Mouse (Mus musculus): ENCODE measurements around the gene Fbxw10. TPM values are rescaled to one million over a fixed set of nuclear protein-coding genes. Genes with fewer than 3 reads are reported as not detected.

Fbxw10 gene
- polyA plus RNA-seq, 1 experiment from 2014 or later: 0.41 TPM

GRCm38 (mm10) chr11:62919946-62920742 is 73.3 kb downstream of the Fbxw10 start:
- H3K36me3 ChIP-seq: no peaks in the 10 kb centered on the region
- H3K4me1 ChIP-seq (replicated peaks): peaks cover 12% of the 10 kb centered on the region
- DNase-seq (ENCODE audit: low spot score): no peak
- H3K27me3 ChIP-seq (ENCODE audit: insufficient read depth, poor library complexity, severe bottlenecking): 0 out of 2 replicates have a peak, but pooled peaks cover 5% of the 10 kb centered on the region
- peaks cover 6% of the 10 kb centered on the region; the same call in 1 of the 2 replicates for H3K9me3 ChIP-seq
- H3K27ac ChIP-seq: 0 out of 2 replicates have a peak overlapping the region, but pooled peaks have one; percentile 81
- WGBS: 81% methylated on average over 6 of the region's 6 CpGs
- peak overlapping the region; percentile 37; the same call in 1 of the 2 replicates for H3K4me3 ChIP-seq

- Histone ChIP-seq H3K36me3 (no peaks in the 10 kb centered on the region), H3K4me3 (peak overlapping the region; percentile 37), H3K4me1 (replicated peaks) (peaks cover 12% of the 10 kb centered on the region), H3K9me3 (peaks cover 6% of the 10 kb centered on the region; the same call in 1 of the 2 replicates), H3K27me3 (ENCODE audit: insufficient read depth, poor library complexity, severe bottlenecking) (0 out of 2 replicates have a peak, but pooled peaks cover 5% of the 10 kb centered on the region), H3K27ac (peak overlapping the region; percentile 81)
- WGBS: 25% methylated on average over 6 of the region's 6 CpGs
- no peak for DNase-seq (ENCODE audit: low spot score)
Measured at GRCm38 (mm10) chr11:62920743-62921050, 73.8 kb downstream of the Fbxw10 start.

GRCm38 (mm10) chr11:62921052-62921977 is 74.4 kb downstream of the Fbxw10 start:
- Histone ChIP-seq H3K36me3 (no peaks in the 10 kb centered on the region), H3K9me3 (peaks cover 6% of the 10 kb centered on the region; the same call in 1 of the 2 replicates), H3K27ac (peak overlapping the region; percentile 81), H3K27me3 (ENCODE audit: insufficient read depth, poor library complexity, severe bottlenecking) (0 out of 2 replicates have a peak, but pooled peaks cover 2% of the 10 kb centered on the region), H3K4me1 (replicated peaks) (peaks cover 12% of the 10 kb centered on the region), H3K4me3 (peak overlapping the region; percentile 37)
- WGBS: 29% methylated on average over 25 of the region's 25 CpGs
- DNase-seq (ENCODE audit: low spot score): peak; percentile 92

- H3K4me1 ChIP-seq (replicated peaks): peaks cover 7% of the 10 kb centered on the region
- H3K36me3 ChIP-seq: no peaks in the 10 kb centered on the region
- 86% methylated on average over 6 of the region's 6 CpGs for WGBS
- DNase-seq (ENCODE audit: low spot score): no peak
- H3K27ac ChIP-seq: no peak overlapping the region
- H3K9me3 ChIP-seq: peaks cover 9% of the 10 kb centered on the region; the same call in 1 of the 2 replicates
- 0 out of 2 replicates have a peak, but pooled peaks cover 2% of the 10 kb centered on the region for H3K27me3 ChIP-seq (ENCODE audit: insufficient read depth, poor library complexity, severe bottlenecking)
- no peak overlapping the region for H3K4me3 ChIP-seq
Measured at GRCm38 (mm10) chr11:62924091-62924761, 77.4 kb downstream of the Fbxw10 start.

Other genes with a start within 250 kb of the Fbxw10 start
- gene Lrrc75a, start 198.5 kb upstream of the Fbxw10 start, polyA plus RNA-seq (2016; fragmentation: Nextera tagmentation; extraction: Ambion mirVana): 12.6 and 15.0 TPM in 2 replicates
- 36.1 and 47.3 TPM in 2 replicates for gene Mmgt2, start 198.4 kb upstream of the Fbxw10 start, polyA plus RNA-seq (2016; fragmentation: Nextera tagmentation; extraction: Ambion mirVana)
- gene Zfp287, start 115.2 kb upstream of the Fbxw10 start, polyA plus RNA-seq (2016; fragmentation: Nextera tagmentation; extraction: Ambion mirVana): 13.4 and 13.9 TPM in 2 replicates
- gene Gm10428, start 94.0 kb upstream of the Fbxw10 start, polyA plus RNA-seq (2016; fragmentation: Nextera tagmentation; extraction: Ambion mirVana): not detected in 2 replicates
- 23.6 and 23.7 TPM in 2 replicates for gene Zfp286, start 57.6 kb upstream of the Fbxw10 start, polyA plus RNA-seq (2016; fragmentation: Nextera tagmentation; extraction: Ambion mirVana)
- gene Trim16, start 26.8 kb upstream of the Fbxw10 start, polyA plus RNA-seq (2016; fragmentation: Nextera tagmentation; extraction: Ambion mirVana): 4.4 and 6.1 TPM in 2 replicates
- 44.0 and 44.4 TPM in 2 replicates for gene Tvp23b, start 32.4 kb downstream of the Fbxw10 start, polyA plus RNA-seq (2016; fragmentation: Nextera tagmentation; extraction: Ambion mirVana)
- gene Cdrt4, start 104.1 kb downstream of the Fbxw10 start, polyA plus RNA-seq (2016; fragmentation: Nextera tagmentation; extraction: Ambion mirVana): 0.30 TPM in 1 of 2 replicates, not detected in the other
- not detected in 2 replicates for gene Tekt3, start 214.6 kb downstream of the Fbxw10 start, polyA plus RNA-seq (2016; fragmentation: Nextera tagmentation; extraction: Ambion mirVana)

Measured in hindbrain, embryonic 10.5 days (tissue).